Mouse (Mus musculus) regulatory T cell (primary cell): ENCODE measurements around the gene Gm8138.

ENCODE experiments used
- in situ Hi-C: fragments of 300-600 bp; cut with MboI, MseI; formaldehyde crosslinking; loops from one replicate; pipeline ENCODE4 v1.15.1; 2025; ENCODE audit warnings: high pct_unique_total_duplicates

Gene Gm8138

GRCm38 (mm10) chr14:43416250-43416649 lies at the start of gene Gm8138:
Gene Gm8138, minus strand, starts transcription at chr14:43416350.
- in situ Hi-C loops, result loop anchor here (5.0 kb wide), 1 partner anchor 139 kb away; the partner anchor contains the start of gene Gm9732

- in situ Hi-C loops, result loop anchor here (5.0 kb wide), 1 partner anchor 649 kb away; no protein-coding TSS in a partner anchor
Observed at GRCm38 (mm10) chr14:43361713-43362112, 54.4 kb downstream of the Gm8138 start.
